Mouse (Mus musculus): ENCODE results near the gene Rapgefl1.
"Not testable (repeated sequence)": the region's sequence is repeated elsewhere in the genome, so short reads cannot be mapped to it uniquely, and the experiment has no call there.

The Rapgefl1 gene

DNA sequence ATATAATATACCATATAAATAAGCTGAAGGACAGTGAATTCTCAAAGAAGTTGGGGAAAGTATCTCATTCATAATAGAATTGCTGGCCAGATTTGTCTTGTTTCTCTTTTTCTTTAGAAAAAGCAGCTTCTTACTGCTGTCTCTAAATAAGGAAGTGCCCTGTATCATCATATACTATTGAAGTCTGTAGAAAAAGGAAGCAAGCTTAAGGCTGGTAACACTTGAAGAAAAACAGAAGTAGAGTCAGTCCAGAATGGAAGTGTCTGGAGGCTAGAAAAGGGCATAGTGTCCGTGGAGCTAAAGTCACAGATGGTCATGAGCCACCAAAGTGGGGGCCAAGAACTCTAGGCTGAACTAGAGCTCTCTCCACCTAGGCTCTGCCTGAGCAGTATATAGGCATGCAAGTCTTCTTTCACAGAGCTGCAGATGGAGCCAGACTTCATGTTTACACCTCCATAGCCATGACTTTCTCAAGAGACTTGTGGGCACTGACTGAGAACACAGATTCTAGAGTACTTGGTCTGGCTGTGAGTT lies 19.8 kb upstream of the Rapgefl1 start:
- no peak for DNase-seq (ENCODE audit: low spot score)

DNA sequence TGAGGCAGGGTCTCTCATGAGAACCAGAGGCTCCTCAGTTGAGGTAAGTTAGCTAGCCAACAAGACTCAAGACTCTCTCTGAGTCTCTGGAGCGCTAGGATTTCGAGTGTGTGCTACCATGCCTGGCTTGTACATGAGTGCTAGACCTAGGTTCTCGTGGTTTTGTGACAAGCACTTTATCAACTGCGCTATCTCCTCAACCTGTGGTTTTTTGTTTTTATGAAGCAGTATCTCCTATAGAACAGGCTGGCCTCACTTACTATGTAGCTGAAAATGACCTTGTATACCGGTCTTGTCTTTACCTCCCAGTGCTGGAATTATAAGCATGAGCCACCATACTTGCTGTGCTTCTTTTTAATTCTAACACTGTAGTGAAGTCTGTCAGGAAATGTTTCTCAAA lies 15.6 kb upstream of the Rapgefl1 start:
- DNase-seq (ENCODE audit: low spot score): no peak

GRCm38 (mm10) chr11:98826071-98826470 lies 10.5 kb upstream of the Rapgefl1 start:
- not testable (repeated sequence) for DNase-seq (ENCODE audit: low spot score)

DNA sequence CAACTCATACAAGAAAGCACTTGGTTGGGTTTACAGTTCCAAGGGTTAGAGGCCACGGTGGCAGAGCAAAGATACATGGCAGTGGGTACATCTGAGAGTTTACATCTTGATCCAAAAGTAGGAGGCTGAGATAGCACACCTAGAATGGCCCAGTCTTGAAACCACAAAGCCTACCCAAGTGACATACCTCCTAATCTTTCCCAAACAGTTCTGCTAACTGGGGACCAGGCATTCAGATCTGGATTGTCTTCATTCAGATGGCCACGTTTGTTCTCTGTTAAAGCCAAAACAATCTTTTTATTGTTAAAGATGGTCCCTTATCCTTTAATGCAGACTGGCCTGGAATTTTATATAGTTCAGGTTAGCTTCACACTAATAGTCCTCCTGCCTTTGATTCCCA lies 8.7 kb upstream of the Rapgefl1 start:
- no peak for DNase-seq (ENCODE audit: low spot score)

DNA sequence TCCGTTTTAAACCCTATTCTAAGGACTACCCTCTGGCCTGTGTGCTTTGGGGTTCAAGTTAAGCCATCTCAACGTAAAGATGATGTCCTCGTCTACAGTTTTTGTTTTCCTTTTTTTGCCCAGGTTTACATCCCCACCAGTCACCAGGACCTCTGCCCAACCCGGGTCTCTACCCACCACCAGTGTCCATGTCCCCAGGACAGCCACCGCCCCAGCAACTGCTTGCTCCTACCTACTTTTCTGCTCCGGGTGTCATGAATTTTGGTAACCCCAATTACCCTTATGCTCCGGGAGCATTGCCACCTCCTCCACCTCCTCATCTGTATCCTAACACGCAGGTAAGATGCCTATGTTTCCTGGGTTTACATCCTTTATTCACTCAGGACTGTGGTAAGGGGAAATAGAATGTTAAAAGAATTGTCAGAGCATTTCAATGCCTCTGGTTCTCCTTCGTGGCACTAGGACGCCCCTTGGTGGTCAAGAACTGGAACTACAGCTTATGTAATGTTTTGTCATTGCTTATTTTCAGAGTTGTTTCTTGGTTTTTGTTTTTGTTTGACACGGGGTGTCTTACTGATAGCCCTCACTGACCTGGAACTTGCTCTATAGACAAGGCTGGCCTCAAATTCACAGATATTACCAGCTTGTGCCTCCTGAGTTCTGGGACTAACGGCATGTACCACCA lies 7.4 kb upstream of the Rapgefl1 start:
- peak; percentile 61 for DNase-seq (ENCODE audit: low spot score)

GRCm38 (mm10) chr11:98829875-98830274 lies 6.7 kb upstream of the Rapgefl1 start:
- no peak for DNase-seq (ENCODE audit: low spot score)

DNA sequence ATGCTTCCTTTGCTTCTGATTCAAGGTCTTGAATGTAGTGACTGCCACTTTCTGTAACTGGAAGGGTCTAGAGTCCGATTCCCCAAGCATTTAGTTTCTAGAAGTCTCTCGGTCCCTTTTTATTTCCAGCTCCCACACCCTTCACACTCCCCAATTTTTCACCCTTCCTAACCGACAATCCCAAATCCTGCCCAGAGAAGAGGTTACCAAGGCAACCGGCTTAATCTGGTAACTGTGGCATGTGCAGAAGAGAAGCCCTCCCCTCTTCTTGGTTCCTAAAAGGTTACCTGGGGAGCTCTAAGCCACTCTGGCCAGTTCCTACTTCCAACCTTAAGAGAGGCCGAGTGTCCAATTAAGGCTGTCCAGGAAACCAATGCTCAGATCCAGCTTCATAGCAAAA lies 1.3 kb upstream of the Rapgefl1 start:
- DNase-seq (ENCODE audit: low spot score): no peak

- DNase-seq (ENCODE audit: low spot score): no peak
These were observed 860 bp upstream of the Rapgefl1 start for GRCm38 (mm10) chr11:98835725-98836124.

- no peak for DNase-seq (ENCODE audit: low spot score)
These were observed 457 bp upstream of the Rapgefl1 start for GRCm38 (mm10) chr11:98836128-98836527.

DNA sequence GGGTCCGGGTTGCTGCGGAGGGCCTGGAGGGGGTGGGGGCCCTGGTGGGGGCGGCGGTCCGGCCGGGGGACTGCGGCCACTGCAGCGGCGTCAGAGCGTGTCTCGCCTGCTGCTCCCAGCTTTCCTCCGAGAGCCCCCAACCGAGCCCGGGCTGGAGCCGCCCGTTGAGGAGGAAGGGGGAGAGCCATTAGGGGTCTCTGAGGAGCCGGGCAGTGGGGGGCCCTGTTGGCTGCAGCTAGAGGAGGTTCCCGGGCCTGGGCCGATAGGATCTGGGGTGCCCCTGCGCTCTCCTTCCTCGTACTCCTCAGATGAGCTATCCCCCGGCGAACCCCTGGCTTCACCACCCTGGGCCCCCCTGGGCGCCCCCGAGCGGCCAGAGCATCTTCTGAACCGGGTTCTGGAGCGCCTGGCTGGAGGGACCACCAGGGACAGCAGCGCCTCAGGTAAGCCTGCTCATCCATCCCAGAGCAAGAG lies 683 bp downstream of the Rapgefl1 start:
- DNase-seq (ENCODE audit: low spot score): no peak

DNA sequence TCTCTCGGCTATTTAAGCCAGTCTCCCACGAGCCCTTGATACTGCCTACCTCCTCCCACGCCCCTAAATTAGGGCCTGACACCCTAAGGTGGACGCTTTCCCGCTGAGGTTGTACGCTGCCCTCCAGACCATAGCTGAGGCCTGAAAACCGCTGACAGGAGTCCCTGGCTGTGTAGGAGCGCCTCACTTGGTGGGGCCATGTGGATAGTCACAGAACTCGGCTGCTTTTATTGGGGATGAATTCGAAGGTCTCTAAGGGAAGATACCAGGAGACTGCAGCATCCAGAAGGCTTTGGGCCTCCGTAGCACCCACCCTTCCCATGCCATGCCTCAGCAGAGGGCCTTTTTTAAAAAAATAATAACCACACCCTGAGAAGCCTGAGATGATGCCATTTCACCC lies 1.3 kb downstream of the Rapgefl1 start:
- no peak for DNase-seq (ENCODE audit: low spot score)

- DNase-seq (ENCODE audit: low spot score): no peak
These were observed 1.9 kb downstream of the Rapgefl1 start for GRCm38 (mm10) chr11:98838512-98838911.

- DNase-seq (ENCODE audit: low spot score): no peak
These were observed 2.8 kb downstream of the Rapgefl1 start for GRCm38 (mm10) chr11:98839402-98839801.

- DNase-seq (ENCODE audit: low spot score): no peak
These were observed 3.3 kb downstream of the Rapgefl1 start for GRCm38 (mm10) chr11:98839897-98840296.

DNA sequence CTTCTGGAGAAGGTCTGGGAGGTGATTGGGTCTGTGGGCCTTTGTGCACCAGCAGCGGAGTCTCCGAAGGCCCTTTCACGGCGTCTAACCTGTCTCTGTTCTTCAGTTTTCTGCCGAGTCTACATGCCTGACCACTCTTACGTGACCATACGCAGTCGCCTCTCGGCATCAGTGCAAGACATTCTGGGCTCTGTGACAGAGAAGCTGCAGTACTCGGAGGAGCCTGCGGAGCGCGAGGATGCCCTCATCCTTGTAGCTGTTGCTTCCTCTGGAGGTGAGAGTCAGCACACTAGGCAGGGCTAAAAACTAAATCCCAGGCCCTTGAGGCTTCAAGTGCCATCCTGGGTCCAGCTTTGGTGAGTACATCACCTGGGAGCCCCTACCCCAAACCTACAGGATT lies 9.4 kb downstream of the Rapgefl1 start:
- no peak for DNase-seq (ENCODE audit: low spot score)

DNA sequence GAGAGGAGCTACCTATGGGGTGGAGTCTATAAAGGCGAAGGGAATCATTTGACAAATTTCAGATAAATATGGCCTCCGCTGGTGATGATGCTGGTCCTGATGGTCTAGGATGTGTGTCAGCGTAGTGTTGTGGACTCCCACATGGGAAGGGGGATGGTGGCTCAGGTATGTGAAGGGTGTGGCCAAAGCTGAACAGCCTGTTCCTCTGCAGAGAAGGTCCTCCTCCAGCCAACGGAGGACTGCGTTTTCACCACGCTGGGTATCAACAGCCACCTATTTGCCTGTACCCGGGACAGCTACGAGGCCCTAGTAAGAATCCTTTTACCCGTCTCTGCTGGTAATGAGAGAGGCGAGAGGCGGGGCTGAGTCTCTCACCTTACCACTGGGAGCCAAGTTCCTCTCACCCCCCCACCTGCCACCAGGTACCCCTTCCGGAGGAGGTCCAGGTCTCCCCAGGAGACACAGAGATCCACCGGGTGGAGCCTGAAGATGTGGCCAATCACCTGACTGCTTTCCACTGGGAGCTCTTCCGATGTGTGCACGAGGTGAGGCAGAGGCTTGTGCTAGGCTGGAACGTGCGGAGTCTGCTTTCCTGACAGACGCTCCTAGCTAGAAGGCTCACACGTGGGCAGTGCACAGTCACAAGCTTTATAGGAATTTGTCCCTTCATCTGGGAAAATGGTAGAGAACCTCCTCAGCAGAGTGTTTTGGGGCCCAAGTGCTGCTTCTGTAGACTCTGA lies 10.4 kb downstream of the Rapgefl1 start:
- DNase-seq (ENCODE audit: low spot score): no peak

- peak; percentile 64 for DNase-seq (ENCODE audit: low spot score)
These were observed 12.8 kb downstream of the Rapgefl1 start for GRCm38 (mm10) chr11:98849196-98849894.

- peak; percentile 63 for DNase-seq (ENCODE audit: low spot score)
These were observed 13.8 kb downstream of the Rapgefl1 start for GRCm38 (mm10) chr11:98850100-98851093.

- no peak for DNase-seq (ENCODE audit: low spot score)
These were observed 17.5 kb downstream of the Rapgefl1 start for GRCm38 (mm10) chr11:98854116-98854515.

- no peak for DNase-seq (ENCODE audit: low spot score)
These were observed 18.1 kb downstream of the Rapgefl1 start for GRCm38 (mm10) chr11:98854659-98855058.
